Mouse (Mus musculus): Measurements from ENCODE around the gene Usp15. TPM values are rescaled to one million over a fixed set of nuclear protein-coding genes. Genes with fewer than 3 reads are reported as not detected.
A peak's percentile ranks its signal among the peaks of the same experiment; 100 is the strongest.

The Usp15 gene
- total RNA-seq, 2 experiments from 2014 or later = 118 to 163 TPM

DNA sequence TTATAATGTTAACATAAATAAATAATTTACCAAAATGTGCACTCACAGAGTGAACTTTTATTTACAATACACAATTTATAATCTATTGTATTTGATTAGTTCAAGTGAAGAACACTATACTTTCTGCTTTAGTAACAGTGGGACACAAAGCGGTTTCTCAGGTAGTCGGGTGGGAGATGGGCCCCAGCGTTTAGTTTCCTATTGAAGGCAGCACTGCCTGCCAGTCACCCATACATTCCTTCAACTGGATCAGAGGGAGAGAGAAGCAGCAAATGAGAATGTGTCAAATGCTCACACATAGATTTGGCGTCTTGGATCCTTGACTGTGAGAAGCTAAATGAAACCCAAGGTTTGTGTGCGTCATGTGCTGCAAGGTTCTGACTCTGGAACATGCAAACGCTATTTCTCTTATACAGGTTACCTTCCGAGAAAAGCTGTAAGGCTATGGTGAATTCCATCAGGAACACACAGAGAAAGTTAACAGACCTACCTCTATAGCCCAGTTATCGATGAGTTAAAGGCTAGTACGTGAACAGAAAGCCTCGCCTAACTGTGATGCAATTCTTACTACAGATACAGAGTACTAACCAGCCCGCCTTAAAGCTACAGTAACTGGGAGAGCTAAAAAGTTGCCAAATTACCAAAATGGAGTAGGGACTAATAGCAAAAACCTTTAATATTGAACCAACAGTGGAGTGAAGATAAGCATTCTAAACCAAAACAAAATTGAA, 84.6 kb downstream of the Usp15 start:
- no peak for ATAC-seq (replicated peaks; ENCODE audit: poor library complexity, severe bottlenecking)

DNA sequence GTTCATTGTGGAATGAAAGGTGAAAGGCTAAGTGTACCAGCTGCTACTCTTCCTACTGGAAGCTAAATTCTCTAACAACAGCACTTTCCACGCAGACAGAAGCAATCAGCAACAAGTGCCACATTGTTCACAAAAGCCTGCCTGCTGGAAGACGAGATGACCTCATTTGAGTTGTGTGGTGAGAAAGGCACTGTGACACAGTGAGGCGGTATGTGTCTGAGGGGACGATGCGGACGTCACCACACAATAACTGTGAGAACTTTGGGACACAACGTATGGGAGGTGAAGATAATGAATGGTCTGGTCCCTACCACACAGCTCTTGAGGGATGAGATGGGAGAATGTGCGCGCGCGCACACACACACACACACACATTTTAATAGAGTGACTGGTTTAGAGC, 86.2 kb downstream of the Usp15 start:
- ATAC-seq (replicated peaks; ENCODE audit: poor library complexity, severe bottlenecking) = no peak

DNA sequence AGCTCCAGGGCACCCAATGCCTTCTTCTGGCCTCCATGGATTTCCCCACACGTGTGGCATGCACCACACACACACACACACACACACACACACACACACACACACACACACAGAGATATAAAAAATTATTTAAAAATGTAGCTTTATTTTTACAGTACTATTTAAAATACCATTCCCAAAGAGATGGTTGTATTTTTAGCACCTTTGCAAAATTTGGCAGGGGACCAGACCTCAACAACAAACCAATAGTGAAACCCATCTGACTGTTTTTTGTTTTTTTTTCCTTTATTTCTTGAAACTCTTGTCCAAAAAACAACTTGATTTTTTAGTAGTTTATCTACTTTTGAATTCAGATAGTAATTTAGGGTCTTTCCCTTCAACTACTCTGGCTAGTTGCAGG, 88.3 kb downstream of the Usp15 start:
- no peak for ATAC-seq (replicated peaks; ENCODE audit: poor library complexity, severe bottlenecking)

DNA sequence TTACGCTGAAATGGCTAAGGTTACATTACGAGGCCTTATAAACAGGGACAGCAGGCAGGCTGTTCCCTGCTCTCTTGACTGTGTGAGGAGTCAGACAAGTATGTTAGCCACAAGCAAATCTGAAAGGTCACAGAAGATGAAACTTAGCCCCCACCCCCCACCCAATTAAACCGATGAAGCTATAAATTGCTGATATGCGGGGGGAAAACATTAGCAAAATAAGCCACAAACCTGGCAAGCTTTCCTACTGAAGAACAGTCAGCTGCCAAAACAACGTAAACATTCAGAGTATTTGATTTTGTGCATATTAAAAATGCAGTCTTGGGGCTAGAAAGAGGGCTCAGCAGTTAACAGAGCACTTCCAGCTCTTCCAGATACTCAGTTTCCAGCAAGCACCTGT, 88.7 kb downstream of the Usp15 start:
- no peak for ATAC-seq (replicated peaks; ENCODE audit: poor library complexity, severe bottlenecking)

DNA sequence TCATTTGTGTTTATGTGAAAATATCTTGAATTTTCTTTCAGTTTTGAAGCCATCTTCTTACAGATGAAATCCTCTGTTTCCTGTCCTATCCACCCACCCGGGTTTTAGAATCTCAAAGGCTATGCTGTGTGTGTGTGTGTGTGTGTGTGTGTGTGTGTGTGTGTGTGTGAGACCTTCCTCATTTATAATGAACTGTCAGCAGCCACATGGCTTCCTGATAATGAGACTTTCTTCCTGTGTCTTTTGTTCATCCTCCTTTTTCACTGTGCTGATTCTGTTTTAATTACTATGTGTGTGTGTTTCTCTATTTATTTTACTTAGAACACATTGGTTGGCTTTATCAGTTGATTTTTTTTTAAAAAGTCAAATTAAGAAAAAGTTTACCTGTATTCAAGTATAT, 95.5 kb downstream of the Usp15 start:
- ATAC-seq (replicated peaks; ENCODE audit: poor library complexity, severe bottlenecking) = peak; percentile 74

DNA sequence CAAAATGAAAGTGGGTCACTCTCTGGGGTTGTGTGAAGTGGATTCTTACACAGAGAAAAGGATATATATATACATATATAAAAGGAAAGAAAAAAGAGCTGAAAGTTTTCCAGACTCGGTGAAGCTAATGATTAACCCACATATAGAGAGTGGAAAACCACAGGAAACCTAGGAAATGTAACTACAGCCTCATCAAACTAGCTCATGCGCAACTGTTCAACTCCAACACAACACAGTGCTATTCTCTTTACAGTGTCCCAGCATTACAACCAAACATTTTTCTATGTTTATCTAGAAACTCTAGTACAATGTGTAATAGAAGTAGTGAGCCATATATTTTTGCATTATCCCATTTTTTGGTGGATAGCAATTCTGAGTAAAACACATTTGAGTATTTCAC, 96.2 kb downstream of the Usp15 start:
- ATAC-seq (replicated peaks; ENCODE audit: poor library complexity, severe bottlenecking) = no peak

DNA sequence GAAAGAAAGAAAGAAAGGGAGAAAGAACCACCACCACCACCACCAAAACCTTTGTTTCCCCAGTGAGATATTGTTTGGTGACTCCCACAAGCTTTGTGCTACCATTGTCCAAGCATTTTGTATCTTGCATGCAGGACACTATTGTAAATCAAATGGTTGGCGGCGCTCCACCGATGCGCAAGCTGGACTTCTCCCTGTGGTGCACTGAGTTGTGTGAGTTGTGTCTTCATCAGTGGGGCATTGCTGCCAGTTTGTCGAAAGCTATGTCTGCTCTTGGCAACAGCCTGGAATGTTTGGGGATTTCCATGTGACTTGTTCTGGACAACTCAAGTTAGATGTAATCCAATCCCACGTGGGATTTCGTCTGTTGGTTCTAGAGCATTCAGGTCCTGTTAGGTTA, 102.3 kb downstream of the Usp15 start:
- ATAC-seq (replicated peaks; ENCODE audit: poor library complexity, severe bottlenecking) = no peak

DNA sequence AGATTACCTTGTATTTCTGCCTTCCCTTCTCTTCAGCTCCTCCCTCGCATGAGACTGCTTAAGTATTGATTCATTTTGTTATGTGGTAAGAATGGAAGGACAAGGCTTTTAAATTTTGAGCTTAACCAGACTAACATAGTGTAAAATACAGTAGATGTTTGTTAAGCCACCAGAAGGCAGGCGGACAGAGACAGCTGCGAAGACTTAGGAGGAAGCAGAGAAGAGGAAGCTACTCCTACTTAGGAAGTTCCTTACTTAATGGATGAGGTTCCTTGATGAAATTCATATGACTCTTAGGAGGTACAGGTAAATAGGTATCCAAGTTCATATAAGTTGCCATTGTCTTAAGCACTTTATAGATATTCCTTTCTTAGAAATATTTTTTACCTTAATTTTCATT, 104.2 kb downstream of the Usp15 start:
- ATAC-seq (replicated peaks; ENCODE audit: poor library complexity, severe bottlenecking) = peak; percentile 66; the same call in 1 of the 2 replicates

DNA sequence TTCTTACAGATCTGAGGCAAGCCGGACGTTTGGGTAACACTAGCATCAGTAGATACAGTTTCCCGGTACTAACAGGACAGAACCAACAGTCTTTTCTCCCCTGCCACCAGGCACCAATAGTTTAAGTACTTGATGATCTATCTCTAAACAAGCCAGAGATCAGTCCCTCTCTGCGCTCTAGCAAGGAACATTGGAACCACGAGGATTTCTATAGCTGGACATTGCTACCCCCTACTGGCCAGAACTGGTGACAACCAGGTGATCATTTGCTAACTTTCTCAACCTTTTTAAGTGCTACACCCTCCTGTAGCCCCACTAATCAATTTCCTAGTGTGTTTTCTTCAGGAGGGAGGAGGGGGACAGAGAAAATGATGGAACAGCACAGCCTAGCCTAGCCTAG, 105.1 kb downstream of the Usp15 start:
- ATAC-seq (replicated peaks; ENCODE audit: poor library complexity, severe bottlenecking) = peak; percentile 90

DNA sequence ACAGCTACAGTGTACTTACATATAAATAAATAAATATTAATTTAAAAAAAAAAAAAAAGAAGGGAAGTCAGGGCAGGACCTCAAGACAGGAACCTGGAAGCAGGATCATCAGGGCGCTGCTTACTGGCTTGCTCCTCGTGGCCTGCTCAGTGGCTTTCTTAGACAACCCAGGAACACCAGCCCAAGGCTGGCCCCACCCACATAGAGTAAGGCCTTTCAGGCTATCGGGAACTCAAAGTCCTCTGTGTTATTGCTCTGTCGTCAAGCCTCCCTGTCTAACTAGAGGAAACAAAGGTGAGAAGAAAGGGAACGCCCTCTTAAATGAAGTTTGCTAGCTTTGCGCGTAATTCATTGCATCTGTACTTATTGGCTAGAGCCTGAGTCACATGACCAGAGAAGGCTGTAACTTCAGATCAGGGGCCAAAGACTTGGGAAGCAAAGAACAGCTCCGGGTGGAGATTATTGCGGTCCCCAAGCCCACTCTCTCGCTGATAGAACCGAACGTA, 107.3 kb downstream of the Usp15 start:
- ATAC-seq (replicated peaks; ENCODE audit: poor library complexity, severe bottlenecking) = no peak

DNA sequence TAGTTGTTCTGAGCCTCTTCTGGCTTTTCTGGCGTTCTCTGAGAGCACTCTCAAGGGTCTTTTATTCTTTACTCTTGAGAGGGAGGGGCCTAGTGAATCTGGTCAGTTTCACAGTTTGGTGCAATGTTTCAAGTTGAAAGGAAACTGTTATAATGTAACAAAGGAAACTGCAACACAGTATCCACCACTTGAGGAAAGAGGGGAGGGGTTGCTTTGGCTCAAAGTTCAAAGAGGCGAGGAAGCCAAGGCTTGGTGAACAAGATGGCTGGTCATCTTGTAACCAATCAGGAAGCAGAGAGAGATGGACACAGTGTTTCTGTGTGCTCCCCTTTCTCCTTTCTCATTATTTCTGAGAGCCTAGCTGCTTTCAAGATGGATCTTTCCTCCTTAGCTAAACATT, 109.9 kb downstream of the Usp15 start:
- ATAC-seq (replicated peaks; ENCODE audit: poor library complexity, severe bottlenecking) = no peak

DNA sequence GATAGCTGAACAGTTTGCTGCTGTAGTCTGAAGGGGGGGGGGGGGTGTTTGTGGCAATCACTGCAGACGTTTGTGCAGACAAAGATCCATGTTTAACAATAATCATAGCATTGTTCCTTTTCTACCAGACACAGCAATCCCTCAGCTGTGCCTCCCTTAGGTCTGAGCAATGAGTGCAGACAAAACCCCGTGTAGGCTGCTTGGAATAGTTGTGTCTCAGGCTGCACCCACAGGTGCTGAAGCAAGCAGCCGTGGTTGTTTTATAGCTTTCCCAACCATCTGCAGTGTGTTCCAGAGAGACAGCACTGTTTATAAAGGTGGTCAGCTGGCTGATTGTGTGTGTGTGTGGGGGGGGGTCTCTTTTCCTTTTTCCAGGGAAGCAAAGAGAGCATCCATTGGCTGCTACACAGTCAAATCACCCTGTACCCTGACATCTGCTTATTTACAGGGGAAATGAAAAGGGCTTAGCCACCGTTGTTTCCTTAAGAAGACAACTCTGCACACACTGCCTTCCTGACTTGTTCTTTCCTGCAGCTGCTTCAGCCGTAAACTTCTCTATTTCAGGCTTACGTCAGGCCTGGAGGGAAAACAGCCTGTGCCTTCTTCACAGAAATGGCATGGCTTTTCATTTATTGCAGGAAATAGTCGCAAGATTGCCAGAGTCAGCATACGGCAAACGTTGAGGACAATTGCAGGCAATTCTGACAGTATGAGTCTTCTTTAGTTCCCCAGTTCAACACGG, 111.7 kb downstream of the Usp15 start:
- ATAC-seq (replicated peaks; ENCODE audit: poor library complexity, severe bottlenecking) = peak; percentile 91

DNA sequence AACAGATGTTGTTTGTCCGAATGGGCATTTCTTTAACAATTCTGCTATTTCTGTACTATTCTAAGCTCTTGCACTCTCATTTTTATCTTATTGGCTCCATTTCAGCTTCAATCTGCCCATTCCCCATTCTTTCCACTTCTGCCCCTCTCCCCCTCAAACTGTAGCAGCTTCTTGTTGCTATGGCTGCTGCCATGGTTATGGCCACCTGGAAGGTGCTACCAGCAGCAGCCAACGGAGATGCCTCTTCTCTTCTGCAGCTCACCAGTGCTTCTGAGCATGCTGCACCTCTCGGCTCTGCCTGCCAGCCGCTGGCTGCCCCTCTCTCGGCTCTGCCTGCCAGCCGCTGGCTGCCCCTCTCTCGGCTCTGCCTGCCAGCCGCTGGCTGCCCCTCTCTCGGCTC, 112.5 kb downstream of the Usp15 start:
- ATAC-seq (replicated peaks; ENCODE audit: poor library complexity, severe bottlenecking) = no peak

DNA sequence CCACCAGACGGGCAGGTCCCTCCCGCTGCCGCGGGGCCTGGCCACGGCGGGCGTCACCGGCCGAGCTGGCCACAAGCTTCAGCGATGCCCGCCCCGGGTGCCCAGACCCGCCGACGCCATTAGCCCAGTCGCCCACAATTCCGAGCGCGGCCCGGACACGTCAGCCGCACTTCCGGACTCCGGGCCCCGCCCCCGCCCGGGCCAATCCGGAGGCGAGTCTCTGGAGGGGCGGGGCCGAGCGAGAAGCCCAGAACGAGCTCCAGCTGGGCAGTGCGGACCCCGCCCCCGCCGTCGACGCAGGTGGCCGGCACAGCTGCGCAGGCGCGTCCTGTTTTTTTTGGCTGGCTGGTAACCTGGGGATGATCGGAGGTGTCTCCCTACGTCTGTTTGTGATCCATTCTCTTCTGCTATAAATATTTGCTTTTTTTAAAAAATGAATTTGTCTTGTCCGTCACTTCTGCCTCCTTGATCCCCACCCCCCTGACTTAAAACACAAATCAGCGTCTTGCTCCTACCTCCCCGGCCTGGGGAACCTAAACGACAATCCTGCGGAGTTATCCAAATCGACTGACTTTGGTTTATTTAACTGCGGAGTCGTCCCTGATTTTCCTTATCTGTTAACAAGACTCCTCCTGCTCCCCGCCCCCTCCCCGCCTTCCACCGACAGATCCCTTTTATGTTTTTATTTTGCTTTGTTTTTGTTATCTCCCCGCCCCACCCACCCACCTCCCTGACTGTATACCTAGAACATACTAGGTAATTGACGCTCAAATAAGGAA, 120.4 kb downstream of the Usp15 start, which contains the start of gene Mon2:
Gene Mon2 (minus strand): TSS at position 261 of the 779 bp plus-strand sequence.
- ATAC-seq (replicated peaks; ENCODE audit: poor library complexity, severe bottlenecking) = peak; percentile 98

DNA sequence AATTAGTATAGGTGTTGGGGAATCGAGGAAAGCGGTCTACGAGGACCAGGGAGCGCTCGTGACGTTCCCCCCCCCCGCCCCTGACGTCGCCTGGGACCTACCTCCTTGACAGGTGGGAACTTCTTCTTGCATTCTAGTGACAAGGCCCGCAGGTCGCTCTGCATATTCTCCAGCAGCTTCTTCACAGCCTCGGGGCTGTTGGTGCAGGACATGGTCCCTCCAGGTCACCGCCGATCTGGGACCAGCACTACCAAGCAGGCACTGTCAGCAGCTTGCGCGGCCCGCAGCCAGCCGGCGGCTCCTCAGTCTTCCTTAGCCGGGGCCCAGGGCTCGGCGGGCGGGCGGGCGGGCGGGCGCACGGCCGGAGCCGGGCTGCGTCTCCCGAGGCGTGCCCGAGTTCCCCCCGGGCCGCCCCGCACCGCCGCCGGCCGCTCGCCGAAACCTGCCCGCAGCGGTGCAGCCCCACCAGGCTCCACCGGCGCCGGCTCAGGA, 121.0 kb downstream of the Usp15 start:
- ATAC-seq (replicated peaks; ENCODE audit: poor library complexity, severe bottlenecking) = peak; percentile 3; the same call in 1 of the 2 replicates

DNA sequence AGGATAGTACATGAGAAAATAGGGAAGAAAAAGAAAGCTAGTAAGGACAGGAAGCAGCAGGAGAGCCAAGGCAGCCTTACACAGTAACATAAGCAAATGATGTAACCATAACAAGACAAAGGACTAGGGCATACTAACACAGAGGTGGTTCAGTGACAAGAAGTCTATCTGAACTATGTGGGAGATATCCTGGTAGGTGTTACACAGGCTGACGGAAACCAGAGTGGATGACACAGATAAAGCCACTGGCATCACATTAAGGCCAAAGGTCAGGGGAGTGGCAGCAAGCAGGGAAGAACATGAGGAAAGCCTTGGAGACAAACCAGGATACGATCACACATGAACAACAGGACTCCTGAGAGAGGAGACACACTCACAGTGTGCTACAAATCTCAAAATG, 124.8 kb downstream of the Usp15 start:
- ATAC-seq (replicated peaks; ENCODE audit: poor library complexity, severe bottlenecking) = 0 out of 2 replicates have a peak, but pooled peaks have one; percentile 21

DNA sequence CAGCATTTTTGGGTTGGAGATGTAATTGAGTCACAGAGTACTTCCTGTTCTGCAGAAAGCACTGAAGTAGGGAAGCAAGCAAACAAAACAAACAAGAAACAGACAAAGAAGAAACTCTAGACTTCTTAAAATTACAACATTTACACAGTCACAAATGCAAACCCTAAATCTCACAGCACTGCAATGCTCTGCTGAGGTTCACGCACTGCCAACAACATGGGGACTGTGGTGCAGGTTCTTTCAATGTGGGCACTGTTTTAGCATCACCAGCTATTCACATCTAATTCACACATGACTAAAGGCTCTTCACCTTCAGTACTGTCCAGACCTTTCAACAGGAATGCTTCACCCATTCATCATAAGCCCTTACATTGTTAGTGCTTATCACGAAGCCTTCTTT, 133.8 kb downstream of the Usp15 start:
- ATAC-seq (replicated peaks; ENCODE audit: poor library complexity, severe bottlenecking) = no peak

DNA sequence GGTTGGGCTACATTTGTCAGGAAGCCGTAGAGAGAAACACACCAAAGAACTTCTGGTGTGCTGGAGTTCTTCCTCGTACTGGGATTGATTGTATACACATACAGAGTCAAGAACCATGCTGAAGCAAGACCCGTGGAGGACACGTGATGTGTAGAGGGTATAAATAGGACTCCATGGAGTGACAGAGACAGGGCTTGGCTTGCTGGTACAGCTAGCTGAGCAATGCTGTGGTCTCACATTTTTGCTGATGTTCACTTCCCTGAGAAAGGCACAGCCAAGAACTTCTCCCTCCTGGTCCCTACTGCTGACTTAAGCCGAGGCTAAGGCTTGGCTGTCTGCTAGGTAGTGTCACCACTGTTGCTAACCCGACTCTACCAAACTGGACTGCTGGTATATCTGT, 136.0 kb downstream of the Usp15 start:
- ATAC-seq (replicated peaks; ENCODE audit: poor library complexity, severe bottlenecking) = no peak

DNA sequence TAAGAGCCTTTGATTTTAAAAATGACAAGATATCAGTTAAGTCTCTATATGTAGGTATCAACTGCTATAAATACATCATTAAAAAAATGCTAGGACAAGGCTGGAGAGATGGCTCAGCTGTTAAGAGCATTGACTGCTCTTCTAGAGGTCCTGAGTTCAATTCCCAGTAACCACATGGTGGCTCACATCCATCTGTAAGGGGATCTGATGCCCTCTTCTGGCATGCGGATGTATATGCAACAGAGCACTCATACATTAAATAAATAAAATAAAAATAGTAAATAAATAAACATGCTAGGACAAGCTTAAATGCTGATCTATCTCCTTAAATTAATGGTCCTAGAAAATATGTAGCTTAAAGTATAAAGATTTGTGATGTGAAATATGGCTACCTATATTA, 139.7 kb downstream of the Usp15 start:
- no peak for ATAC-seq (replicated peaks; ENCODE audit: poor library complexity, severe bottlenecking)

DNA sequence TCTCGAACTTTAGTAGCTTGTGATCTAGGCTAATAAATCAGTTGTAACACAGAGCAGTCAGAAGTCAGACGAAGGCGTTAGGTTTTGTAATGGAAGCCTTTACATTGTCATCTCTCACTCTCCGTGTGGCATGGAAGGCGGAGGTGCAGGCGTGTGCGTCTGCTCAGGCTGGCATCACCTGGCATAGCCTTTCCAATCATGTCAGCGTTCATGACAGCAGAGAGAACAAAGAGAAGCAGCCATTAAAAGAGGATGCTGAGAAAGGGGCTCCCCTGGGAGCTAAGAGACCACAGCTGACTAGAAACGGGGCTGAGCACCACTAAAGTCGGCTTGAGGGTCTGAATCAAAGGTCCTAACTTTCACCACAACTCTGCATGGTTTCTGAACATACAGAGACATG, 140.3 kb downstream of the Usp15 start:
- ATAC-seq (replicated peaks; ENCODE audit: poor library complexity, severe bottlenecking) = no peak
